ENCODE assay signal across 8 mouse cellular contexts in the genomic region with DNA sequence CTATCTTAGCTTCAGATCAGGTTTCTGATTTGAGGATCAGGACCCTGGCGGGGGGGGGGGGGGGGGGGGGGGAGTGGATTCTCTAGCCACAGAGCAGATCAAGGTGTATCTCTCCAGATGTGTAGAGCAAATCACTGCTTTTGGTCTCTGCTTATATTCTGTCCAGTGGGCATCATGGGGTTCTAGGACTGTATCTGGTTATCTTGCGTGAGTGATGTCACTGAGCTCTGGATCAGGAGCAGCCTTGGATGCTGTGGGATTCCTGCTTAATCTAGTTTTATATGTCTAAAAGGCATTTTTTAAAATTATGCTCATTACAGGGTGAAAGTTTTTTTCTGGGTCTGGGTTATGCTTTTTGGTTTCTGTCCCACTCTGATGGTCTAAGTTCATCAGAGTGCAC. TPM values are rescaled to one million over a fixed set of nuclear protein-coding genes. Genes with fewer than 3 reads are reported as not detected.
DNase-seq lines count a peak whose midpoint lies in the region; ATAC-seq and TF ChIP-seq lines count a peak whose summit lies in the region.

No protein-coding gene starts in this region.

- no peak for TF ChIP-seq CTCF in E14TG2a.4 (conservative IDR thresholded peaks at IDR 0.05; ENCODE audit: low read length)

- no peaks in the 10 kb centered on the region for H3K9me3 ChIP-seq in heart, embryonic 10.5 days
- 0 out of 2 replicates have a peak, but pooled peaks cover 4% of the 10 kb centered on the region for H3K9me3 ChIP-seq in E14TG2a.4 (ENCODE audit: low read length)
- H3K9me3 ChIP-seq in forebrain, embryonic 16.5 days (ENCODE audit: control insufficient read depth, low read length): no peaks in the 10 kb centered on the region

- peaks cover 19% of the 10 kb centered on the region for H3K4me1 ChIP-seq in heart, embryonic 10.5 days
- H3K4me1 ChIP-seq in E14TG2a.4 (replicated peaks; ENCODE audit: low read depth, low read length): peaks cover 37% of the 10 kb centered on the region
- peaks cover 22% of the 10 kb centered on the region for H3K4me1 ChIP-seq in forebrain, embryonic 16.5 days (replicated peaks; ENCODE audit: control insufficient read depth, insufficient read depth, low read length)

- H3K27ac ChIP-seq in heart, embryonic 10.5 days: peak overlapping the region; percentile 99
- peak overlapping the region; percentile 98 for H3K27ac ChIP-seq in forebrain, embryonic 16.5 days (ENCODE audit: low read length)
- H3K27ac ChIP-seq in macrophage: peak overlapping the region; percentile 48

- H3K9ac ChIP-seq in forebrain, embryonic 16.5 days (replicated peaks; ENCODE audit: low read depth, low read length): peak overlapping the region; percentile 68

- no peaks in the 10 kb centered on the region for H3K27me3 ChIP-seq in heart, embryonic 10.5 days (ENCODE audit: insufficient read depth, poor library complexity, severe bottlenecking)
- H3K27me3 ChIP-seq in E14TG2a.4 (ENCODE audit: insufficient read depth, low read length): no peaks in the 10 kb centered on the region
- no peaks in the 10 kb centered on the region for H3K27me3 ChIP-seq in forebrain, embryonic 16.5 days (replicated peaks; ENCODE audit: control insufficient read depth, insufficient read depth, low read length)

- WGBS in heart, embryonic 10.5 days: 36% methylated on average over 2 of the region's 2 CpGs
- 53% methylated on average over 1 of the region's 2 CpGs for WGBS in forebrain, embryonic 16.5 days
- WGBS in macrophage (ENCODE audit: missing documents): 58% methylated on average over 1 of the region's 2 CpGs

- DNase-seq in heart, embryonic 10.5 days (ENCODE audit: low spot score): no peak
- DNase-seq in heart, adult 9 months (ENCODE audit: low spot score in 2 of 2): no peak
- no peak for DNase-seq in ovary, postnatal 14 days (ENCODE audit: low spot score)
- no peak for DNase-seq in cerebellum, postnatal 36 days

- ATAC-seq in forebrain, embryonic 16.5 days: peak; percentile 34
- no peak for ATAC-seq in activated CD4-positive, CD25-positive, alpha-beta regulatory T cell, adult 4 months

- peak overlapping the region; percentile 83 for H3K4me3 ChIP-seq in heart, embryonic 10.5 days
- H3K4me3 ChIP-seq in E14TG2a.4 (replicated peaks; ENCODE audit: low read length) (peak overlapping the region; percentile 97), macrophage (ENCODE audit: inconsistent target) (peak overlapping the region; percentile 74)
- H3K4me3 ChIP-seq in forebrain, embryonic 16.5 days (replicated peaks; ENCODE audit: low read length): peak overlapping the region; percentile 83

- peaks cover 10% of the 10 kb centered on the region for H3K36me3 ChIP-seq in heart, embryonic 10.5 days
- H3K36me3 ChIP-seq in E14TG2a.4 (ENCODE audit: insufficient read depth, low read length): peaks cover 26% of the 10 kb centered on the region
- no peaks in the 10 kb centered on the region for H3K36me3 ChIP-seq in forebrain, embryonic 16.5 days (ENCODE audit: control insufficient read depth, insufficient read depth)
- no peaks in the 10 kb centered on the region for H3K36me3 ChIP-seq in macrophage (ENCODE audit: inconsistent target)

- H3K4me2 ChIP-seq in forebrain, embryonic 16.5 days (ENCODE audit: low read length): peak overlapping the region; percentile 79

- H3K79me2 ChIP-seq in macrophage (ENCODE audit: inconsistent target): peaks cover 41% of the 10 kb centered on the region

RNA-seq across cellular contexts. Expression of gene Mapk1, which starts 0.5 kb away (rescaled TPM):
- 127 and 153 TPM in 2 replicates for polyA plus RNA-seq in heart, embryonic 10.5 days (2016; fragmentation: Nextera tagmentation; extraction: Ambion mirVana)
- 196 and 210 TPM in 2 replicates for polyA plus RNA-seq in forebrain, embryonic 16.5 days (2015; fragmentation: Nextera tagmentation; extraction: Ambion mirVana)
- 100 to 1,000 TPM in 25 of 26 experiments, 10 to 100 TPM in 1; 82.8 to 218 (median 160) TPM for total RNA-seq in macrophage (2018; cell fraction: chromatin; rRNA removed)
- total RNA-seq in macrophage (2018; cell fraction: cytosol; rRNA removed): 100 to 1,000 TPM in 5 of 26 experiments, 10 to 100 TPM in 21; 81.0 to 114 (median 90.9) TPM
- 100 to 1,000 TPM in 18 of 26 experiments, 10 to 100 TPM in 8; 73.2 to 182 (median 115) TPM for total RNA-seq in macrophage (2018; cell fraction: nucleus; rRNA removed)
- 92.1 to 122 TPM (median 94.8 TPM) in 3 replicates for polyA plus RNA-seq in macrophage (2018)
- 10 to 100 TPM; 30.9 to 34.1 TPM for polyA plus RNA-seq in activated CD4-positive, CD25-positive, alpha-beta regulatory T cell, adult 4 months (2017; shearing (Covaris generic))

Comparison
In these comparisons a context has a peak if more than half of its experiments do, and no peak if none do; other contexts are left out.
1. H3K27ac ChIP-seq: peak in every context shown above with its lines; median percentile 99 in heart, embryonic 10.5 days; 98 in forebrain, embryonic 16.5 days; 48 in macrophage.